1 mouse cellular context compared by ENCODE assay signal in genomic region chr19:5494314-5494713, GRCm38 (mm10).
TF ChIP-seq lines count a peak whose summit lies in the region.

No protein-coding gene starts in this region.

TF ChIP-seq in CH12.LX, 34 proteins besides CTCF, POLR2A, EP300 and RAD21 (continued from another document):
- TF ChIP-seq ZMIZ1 (IDR thresholded peaks at IDR 0.05; ENCODE audit: low read depth, low read length) (no peak), TBP (conservative IDR thresholded peaks at IDR 0.05; ENCODE audit: low read depth, low read length) (no peak), CHD1 (IDR thresholded peaks at IDR 0.05; ENCODE audit: low read depth, low read length) (no peak), MYC (IDR thresholded peaks at IDR 0.05; ENCODE audit: low read depth, low read length) (no peak), ZC3H11A (IDR thresholded peaks at IDR 0.05; ENCODE audit: low read depth, low read length) (no peak), ETS1 (conservative IDR thresholded peaks at IDR 0.05; ENCODE audit: low read depth, low read length) (no peak), UBTF (IDR thresholded peaks at IDR 0.05; ENCODE audit: low read depth, low read length) (no peak), MAZ (IDR thresholded peaks at IDR 0.05; ENCODE audit: low read depth, low read length) (no peak), JUN (IDR thresholded peaks at IDR 0.05; ENCODE audit: insufficient read depth, low read depth, low read length) (no peak), BHLHE40 (IDR thresholded peaks at IDR 0.05; ENCODE audit: low read depth, low read length) (no peak)
